Mouse (Mus musculus) megakaryocyte, embryonic 14.5 days (primary cell): ENCODE measurements around the gene Gm7029. TPM values are rescaled to one million over a fixed set of nuclear protein-coding genes. Genes with fewer than 3 reads are reported as not detected.

Source experiments
- H3K27me3 ChIP-seq: replicated peaks from 2 replicates; pipeline ENCODE3; 2012; ENCODE audit warnings: inconsistent platforms
- H3K36me3 ChIP-seq: replicated peaks from 2 replicates; pipeline ENCODE3; 2012; ENCODE audit warnings: low read length, inconsistent platforms, mixed read lengths
- H3K4me1 ChIP-seq: 2 replicates; pipeline ENCODE4 v1.6.1; 2012; ENCODE audit warnings: inconsistent platforms
- H3K4me3 ChIP-seq: replicated peaks from 2 replicates; pipeline ENCODE3; 2012; ENCODE audit warnings: moderate library complexity, mild to moderate bottlenecking, inconsistent platforms
- H3K9me3 ChIP-seq: 2 replicates; pipeline ENCODE4 v1.6.1; 2012; ENCODE audit warnings: inconsistent platforms
- FLI1 ChIP-seq: IDR thresholded peaks from 2 replicates; pipeline ENCODE4 v1.6.1; 2012; ENCODE audit warnings: low read length, inconsistent platforms, mixed read lengths
- GATA1 ChIP-seq: IDR thresholded peaks from 3 replicates; pipeline ENCODE4 v1.6.1; 2012; ENCODE audit warnings: mixed read lengths, low read length, inconsistent platforms, borderline replicate concordance
- polyA plus RNA-seq: library from polyadenylated mRNA; stranded (reverse); fragments of >175 nt; gene quantifications from 2 replicates; pipeline ENCODE4 v1.2.3, GENCODE M21; 2012; ENCODE audit warnings: low replicate concordance; ENCODE audit not compliant: insufficient read depth

Gene Gm7029
- polyA plus RNA-seq, 1 experiment: not detected

DNA sequence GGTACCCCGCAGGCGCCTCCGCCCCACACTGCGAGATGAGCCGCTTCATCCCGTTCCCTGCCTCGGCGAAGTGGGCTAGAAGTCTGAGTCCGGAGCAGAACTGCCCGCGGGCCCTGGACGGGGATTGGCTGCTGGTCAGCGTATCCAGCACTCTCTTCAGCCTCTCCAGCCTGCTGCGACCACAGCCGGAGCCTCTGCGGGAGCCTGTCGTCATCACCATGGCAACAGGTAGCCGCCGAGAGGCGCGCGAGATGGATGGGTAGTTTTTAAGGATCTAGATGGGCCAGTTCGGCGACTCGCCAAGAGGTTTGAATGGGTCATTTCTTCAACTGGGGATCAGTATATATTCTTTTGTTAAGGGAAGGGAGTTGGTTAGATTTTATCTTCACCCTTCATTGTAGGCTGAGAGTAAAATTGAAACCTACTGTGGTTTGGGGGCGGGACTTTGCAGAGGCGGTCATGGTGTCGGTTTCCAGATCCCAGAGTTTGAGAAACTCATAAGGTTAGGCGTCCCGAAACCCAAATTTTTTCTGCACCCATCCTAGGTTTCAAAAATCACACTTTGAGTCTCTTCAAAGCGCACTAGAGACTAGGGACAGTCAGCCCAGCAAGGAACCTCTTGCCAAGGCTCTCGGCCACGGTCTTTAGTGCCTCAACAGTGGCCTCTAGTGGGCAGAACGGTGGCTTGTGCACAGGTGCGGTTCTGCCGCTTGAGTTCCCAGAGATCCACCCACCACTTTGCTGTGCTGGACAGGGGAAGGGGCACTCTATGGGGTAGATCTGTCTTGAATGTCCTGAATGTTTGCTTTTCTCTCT, 46.9 kb downstream of the Gm7029 start:
- Histone ChIP-seq H3K4me1 (peaks cover 65% of the 10 kb centered on the region), H3K27me3 (no peaks in the 10 kb centered on the region), H3K9me3 (0 out of 2 replicates have a peak, but pooled peaks cover 5% of the 10 kb centered on the region), H3K4me3 (peak overlapping the region; percentile 93), H3K36me3 (peaks cover 65% of the 10 kb centered on the region)
- TF ChIP-seq FLI1 (no peak), GATA1 (no peak)

DNA sequence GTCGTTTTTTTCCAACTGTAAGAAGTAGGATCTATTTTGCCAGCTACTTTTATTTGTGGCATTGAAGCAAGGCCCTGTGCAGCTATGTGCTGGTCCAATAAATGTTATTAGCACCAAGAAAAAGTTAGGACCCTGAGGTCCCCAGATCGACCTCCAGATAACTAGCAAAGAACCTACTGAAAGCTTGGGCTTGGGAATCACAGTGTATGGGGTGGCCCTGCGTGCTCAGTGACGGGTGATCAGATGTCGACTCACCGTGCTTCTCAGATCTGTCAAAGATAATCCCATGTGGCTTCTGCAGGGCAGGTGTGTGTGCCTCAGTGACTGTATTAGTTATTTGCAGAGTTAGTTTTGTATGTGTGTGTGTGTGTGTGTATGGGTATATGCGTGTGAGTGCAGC, 47.7 kb downstream of the Gm7029 start:
- Histone ChIP-seq H3K9me3 (0 out of 2 replicates have a peak, but pooled peaks cover 5% of the 10 kb centered on the region), H3K4me3 (peak overlapping the region; percentile 93), H3K36me3 (peaks cover 73% of the 10 kb centered on the region), H3K27me3 (no peaks in the 10 kb centered on the region), H3K4me1 (peaks cover 70% of the 10 kb centered on the region)
- no peak for TF ChIP-seq FLI1
- TF ChIP-seq GATA1: no peak

Other genes with a start within 250 kb of the Gm7029 start
- gene Zfp414, start 244.7 kb upstream of the Gm7029 start, polyA plus RNA-seq: 135 and 166 TPM in 2 replicates
- gene Pram1, start 235.8 kb upstream of the Gm7029 start, polyA plus RNA-seq: 1.9 and 3.6 TPM in 2 replicates
- gene Hnrnpm, start 187.0 kb upstream of the Gm7029 start, polyA plus RNA-seq: 70.4 and 414 TPM in 2 replicates
- gene March2, start 155.2 kb upstream of the Gm7029 start, polyA plus RNA-seq: 77.9 and 126 TPM in 2 replicates
- gene Rab11b, start 113.3 kb upstream of the Gm7029 start, polyA plus RNA-seq: 140 and 309 TPM in 2 replicates
- 0.59 and 1.5 TPM in 2 replicates for gene Angptl4, start 92.0 kb upstream of the Gm7029 start, polyA plus RNA-seq
- 3.8 and 3.9 TPM in 2 replicates for gene Kank3, start 63.3 kb upstream of the Gm7029 start, polyA plus RNA-seq
- 840 and 6,431 TPM in 2 replicates for gene Rps28, start 49.3 kb upstream of the Gm7029 start, polyA plus RNA-seq
- gene Ndufa7, start 49.3 kb upstream of the Gm7029 start, polyA plus RNA-seq: 1,277 and 1,645 TPM in 2 replicates
- 16.0 and 94.0 TPM in 2 replicates for gene Cd320, start 30.7 kb upstream of the Gm7029 start, polyA plus RNA-seq
- 9.8 and 31.7 TPM in 2 replicates for gene Kifc1, start 16.8 kb downstream of the Gm7029 start, polyA plus RNA-seq
- not detected in 2 replicates for gene Platr17, start 31.3 kb downstream of the Gm7029 start, polyA plus RNA-seq
- 11.0 and 20.0 TPM in 2 replicates for gene Daxx, start 35.6 kb downstream of the Gm7029 start, polyA plus RNA-seq
- 362 and 606 TPM in 2 replicates for gene Tapbp, start 42.1 kb downstream of the Gm7029 start, polyA plus RNA-seq
- gene Zbtb22, start 42.1 kb downstream of the Gm7029 start, polyA plus RNA-seq: 45.3 and 51.7 TPM in 2 replicates
- gene Rgl2, start 55.7 kb downstream of the Gm7029 start, polyA plus RNA-seq: 90.4 and 221 TPM in 2 replicates
- 39.4 and 269 TPM in 2 replicates for gene Pfdn6, start 66.5 kb downstream of the Gm7029 start, polyA plus RNA-seq
- gene Wdr46, start 66.8 kb downstream of the Gm7029 start, polyA plus RNA-seq: 58.7 and 64.2 TPM in 2 replicates
- 15.5 and 19.7 TPM in 2 replicates for gene B3galt4, start 77.7 kb downstream of the Gm7029 start, polyA plus RNA-seq
- gene Vps52, start 82.0 kb downstream of the Gm7029 start, polyA plus RNA-seq: 75.8 and 138 TPM in 2 replicates
- 17.5 and 129 TPM in 2 replicates for gene Rps18, start 82.2 kb downstream of the Gm7029 start, polyA plus RNA-seq
- 144 and 307 TPM in 2 replicates for gene H2-K1, start 126.5 kb downstream of the Gm7029 start, polyA plus RNA-seq
- gene Ring1, start 150.8 kb downstream of the Gm7029 start, polyA plus RNA-seq: 5.3 and 24.9 TPM in 2 replicates
- gene H2-Ke6, start 154.2 kb downstream of the Gm7029 start, polyA plus RNA-seq: 12.4 and 22.2 TPM in 2 replicates
- 63.6 and 95.7 TPM in 2 replicates for gene Slc39a7, start 157.8 kb downstream of the Gm7029 start, polyA plus RNA-seq
- gene Rxrb, start 158.0 kb downstream of the Gm7029 start, polyA plus RNA-seq: 66.5 and 117 TPM in 2 replicates
- gene Col11a2, start 165.6 kb downstream of the Gm7029 start, polyA plus RNA-seq: 19.6 and 36.5 TPM in 2 replicates
- 9.5 and 12.1 TPM in 2 replicates for gene H2-Oa, start 218.5 kb downstream of the Gm7029 start, polyA plus RNA-seq
- 19.3 and 32.1 TPM in 2 replicates for gene H2-DMa, start 245.7 kb downstream of the Gm7029 start, polyA plus RNA-seq
- gene Brd2, start 248.8 kb downstream of the Gm7029 start, polyA plus RNA-seq: 174 and 242 TPM in 2 replicates